Comparison of ENCODE assay signal across 24 mouse cellular contexts in the genomic region with DNA sequence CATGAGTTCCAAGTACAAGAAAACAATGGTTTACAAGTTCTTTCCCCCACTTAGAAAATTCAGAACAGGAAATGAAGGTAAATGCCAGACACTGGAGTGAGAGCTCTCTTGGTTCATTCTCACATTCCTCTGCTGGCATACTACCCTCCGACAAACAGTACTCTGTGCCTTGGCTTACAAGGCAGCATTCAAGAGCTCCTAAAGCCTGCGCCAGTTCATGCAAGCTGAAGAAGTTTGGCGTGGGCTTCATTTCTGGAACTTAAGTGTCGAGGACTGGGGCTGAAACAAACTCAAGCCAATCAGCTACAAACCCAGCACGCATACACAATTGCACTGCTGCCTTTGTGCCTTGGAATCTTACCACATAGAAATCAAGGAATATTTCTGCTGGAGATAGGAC.
DNase-seq lines count a peak whose midpoint lies in the region; ATAC-seq and TF ChIP-seq lines count a peak whose summit lies in the region.
"Had no signal": no experiment of that assay in that cellular context is flagged by ENCODE, and none has a peak within 500 bp of the region (broad histone marks: within the 10 kb centered on the region; RNA-seq: fewer than 3 reads in every experiment).

No protein-coding gene starts in this region.

- no peak for TF ChIP-seq CTCF in forebrain, postnatal 0 days (IDR thresholded peaks at IDR 0.05; ENCODE audit: low read depth)
- TF ChIP-seq CTCF in hindbrain, postnatal 0 days (IDR thresholded peaks at IDR 0.05; ENCODE audit: low read depth), result no peak
- no peak for TF ChIP-seq CTCF in gastrocnemius, adult 2 months (IDR thresholded peaks at IDR 0.05)

- no peak overlapping the region for H3K9ac ChIP-seq in forebrain, postnatal 0 days
- H3K9ac ChIP-seq in forebrain, embryonic 13.5 days, result no peak overlapping the region
- no peak overlapping the region for H3K9ac ChIP-seq in hindbrain, postnatal 0 days (replicated peaks; ENCODE audit: low read length)
- H3K9ac ChIP-seq in hindbrain, embryonic 12.5 days, result no peak overlapping the region
- H3K9ac ChIP-seq in midbrain, embryonic 15.5 days, result no peak overlapping the region
- no peak overlapping the region for H3K9ac ChIP-seq in midbrain, embryonic 11.5 days (ENCODE audit: low read length)
- H3K9ac ChIP-seq in neural tube, embryonic 15.5 days (replicated peaks), result no peak overlapping the region
- H3K9ac ChIP-seq: forebrain, embryonic 12.5 days; heart, embryonic 13.5 days; intestine, embryonic 15.5 days; liver, postnatal 0 days; stomach, embryonic 15.5 days had no signal

- DNase-seq in forebrain, postnatal 0 days, result peak; percentile 48
- DNase-seq in hindbrain, postnatal 0 days (ENCODE audit: low spot score), result no peak
- no peak for DNase-seq in midbrain, embryonic 11.5 days (ENCODE audit: low spot score, missing footprints)
- DNase-seq in gastrocnemius, adult 2 months, result no peak
- DNase-seq: adrenal gland, postnatal 36 days; gastrocnemius, postnatal 10 days; heart, adult 18-20 months; heart, postnatal 36 days; kidney, postnatal 36 days; layer of hippocampus, adult 9-11 months; liver, postnatal 0 days; right cerebral cortex, postnatal 25 days; thymus, adult 2 months had no signal

- intact Hi-C loops in gastrocnemius, adult 2 months (cut with DNase I), result no loop called here

- no peak overlapping the region for H3K4me3 ChIP-seq in forebrain, postnatal 0 days (ENCODE audit: low read depth, low read length)
- no peak overlapping the region for H3K4me3 ChIP-seq in forebrain, embryonic 13.5 days
- H3K4me3 ChIP-seq in hindbrain, postnatal 0 days (ENCODE audit: low read length), result no peak overlapping the region
- no peak overlapping the region for H3K4me3 ChIP-seq in hindbrain, embryonic 12.5 days
- H3K4me3 ChIP-seq in midbrain, embryonic 15.5 days, result no peak overlapping the region
- H3K4me3 ChIP-seq in midbrain, embryonic 11.5 days (ENCODE audit: low read depth, low read length), result no peak overlapping the region
- H3K4me3 ChIP-seq in neural tube, embryonic 15.5 days (replicated peaks), result no peak overlapping the region
- no peak overlapping the region for H3K4me3 ChIP-seq in gastrocnemius, adult 2 months
- H3K4me3 ChIP-seq: embryonic facial prominence, embryonic 10.5 days; forebrain, embryonic 12.5 days; heart, embryonic 13.5 days; intestine, embryonic 15.5 days; limb, embryonic 10.5 days; stomach, embryonic 15.5 days had no signal

- no peaks in the 10 kb centered on the region for H3K27me3 ChIP-seq in forebrain, postnatal 0 days (ENCODE audit: insufficient read depth, low read length)
- H3K27me3 ChIP-seq in forebrain, embryonic 13.5 days, result no peaks in the 10 kb centered on the region
- H3K27me3 ChIP-seq in hindbrain, postnatal 0 days (ENCODE audit: insufficient read depth, low read length), result no peaks in the 10 kb centered on the region
- no peaks in the 10 kb centered on the region for H3K27me3 ChIP-seq in hindbrain, embryonic 12.5 days
- no peaks in the 10 kb centered on the region for H3K27me3 ChIP-seq in midbrain, embryonic 15.5 days (replicated peaks)
- no peaks in the 10 kb centered on the region for H3K27me3 ChIP-seq in midbrain, embryonic 11.5 days (ENCODE audit: control insufficient read depth, insufficient read depth, low read length)
- no peaks in the 10 kb centered on the region for H3K27me3 ChIP-seq in neural tube, embryonic 15.5 days (replicated peaks)
- H3K27me3 ChIP-seq: forebrain, embryonic 12.5 days; heart, embryonic 13.5 days; intestine, embryonic 15.5 days; stomach, embryonic 15.5 days had no signal

- 71% methylated on average over 5 of the region's 5 CpGs for WGBS in forebrain, postnatal 0 days
- 87% methylated on average over 5 of the region's 5 CpGs for WGBS in forebrain, embryonic 13.5 days
- WGBS in hindbrain, postnatal 0 days, result 64% methylated on average over 5 of the region's 5 CpGs
- WGBS in hindbrain, embryonic 12.5 days, result 92% methylated on average over 5 of the region's 5 CpGs
- 84% methylated on average over 5 of the region's 5 CpGs for WGBS in midbrain, embryonic 15.5 days
- 92% methylated on average over 5 of the region's 5 CpGs for WGBS in midbrain, embryonic 11.5 days
- 83% methylated on average over 5 of the region's 5 CpGs for WGBS in neural tube, embryonic 15.5 days

- peak; percentile 28; the same call in 1 of the 2 replicates for ATAC-seq in forebrain, postnatal 0 days
- no peak for ATAC-seq in forebrain, embryonic 13.5 days
- no peak for ATAC-seq in hindbrain, postnatal 0 days
- no peak for ATAC-seq in hindbrain, embryonic 12.5 days (ENCODE audit: low FRiP score)
- no peak for ATAC-seq in midbrain, embryonic 15.5 days (replicated peaks)
- ATAC-seq in midbrain, embryonic 11.5 days (ENCODE audit: low FRiP score), result no peak
- ATAC-seq in neural tube, embryonic 15.5 days (ENCODE audit: low FRiP score), result no peak
- ATAC-seq: CD4-positive, CD25-positive, alpha-beta regulatory T cell, adult 4 months; intestine, embryonic 15.5 days; liver, postnatal 0 days had no signal

- no peaks in the 10 kb centered on the region for H3K4me1 ChIP-seq in forebrain, postnatal 0 days (ENCODE audit: insufficient read depth)
- no peaks in the 10 kb centered on the region for H3K4me1 ChIP-seq in forebrain, embryonic 13.5 days
- peaks cover 3% of the 10 kb centered on the region; the same call in 1 of the 2 replicates for H3K4me1 ChIP-seq in hindbrain, postnatal 0 days (ENCODE audit: insufficient read depth, low read length)
- no peaks in the 10 kb centered on the region for H3K4me1 ChIP-seq in hindbrain, embryonic 12.5 days
- no peaks in the 10 kb centered on the region for H3K4me1 ChIP-seq in midbrain, embryonic 15.5 days
- no peaks in the 10 kb centered on the region for H3K4me1 ChIP-seq in midbrain, embryonic 11.5 days (ENCODE audit: control insufficient read depth, insufficient read depth, low read length)
- no peaks in the 10 kb centered on the region for H3K4me1 ChIP-seq in neural tube, embryonic 15.5 days
- H3K4me1 ChIP-seq: forebrain, embryonic 12.5 days; stomach, embryonic 15.5 days had no signal

- no peaks in the 10 kb centered on the region for H3K9me3 ChIP-seq in forebrain, postnatal 0 days (ENCODE audit: low read length)
- no peaks in the 10 kb centered on the region for H3K9me3 ChIP-seq in forebrain, embryonic 13.5 days (replicated peaks)
- no peaks in the 10 kb centered on the region for H3K9me3 ChIP-seq in hindbrain, postnatal 0 days (ENCODE audit: low read length)
- H3K9me3 ChIP-seq in hindbrain, embryonic 12.5 days (replicated peaks), result no peaks in the 10 kb centered on the region
- no peaks in the 10 kb centered on the region for H3K9me3 ChIP-seq in midbrain, embryonic 15.5 days
- H3K9me3 ChIP-seq in midbrain, embryonic 11.5 days (ENCODE audit: control insufficient read depth, low read length), result no peaks in the 10 kb centered on the region
- H3K9me3 ChIP-seq in neural tube, embryonic 15.5 days (replicated peaks), result no peaks in the 10 kb centered on the region
- H3K9me3 ChIP-seq: embryonic facial prominence, embryonic 10.5 days; forebrain, embryonic 12.5 days; heart, embryonic 13.5 days; intestine, embryonic 15.5 days; limb, embryonic 10.5 days; stomach, embryonic 15.5 days had no signal

- no peak overlapping the region for H3K4me2 ChIP-seq in forebrain, postnatal 0 days (ENCODE audit: low read depth)
- H3K4me2 ChIP-seq in forebrain, embryonic 13.5 days, result no peak overlapping the region
- H3K4me2 ChIP-seq in hindbrain, postnatal 0 days (ENCODE audit: low read depth, low read length), result no peak overlapping the region
- no peak overlapping the region for H3K4me2 ChIP-seq in hindbrain, embryonic 12.5 days (replicated peaks)
- no peak overlapping the region for H3K4me2 ChIP-seq in midbrain, embryonic 15.5 days
- H3K4me2 ChIP-seq in midbrain, embryonic 11.5 days, result no peak overlapping the region
- H3K4me2 ChIP-seq in neural tube, embryonic 15.5 days, result no peak overlapping the region
- H3K4me2 ChIP-seq: forebrain, embryonic 12.5 days; heart, embryonic 13.5 days; intestine, embryonic 15.5 days; stomach, embryonic 15.5 days had no signal

- H3K36me3 ChIP-seq in forebrain, postnatal 0 days (ENCODE audit: insufficient read depth), result peaks cover 58% of the 10 kb centered on the region
- H3K36me3 ChIP-seq in forebrain, embryonic 13.5 days (ENCODE audit: poor library complexity, severe bottlenecking), result peaks cover 73% of the 10 kb centered on the region
- peaks cover 25% of the 10 kb centered on the region for H3K36me3 ChIP-seq in hindbrain, postnatal 0 days (ENCODE audit: insufficient read depth, low read length)
- peaks cover 56% of the 10 kb centered on the region for H3K36me3 ChIP-seq in hindbrain, embryonic 12.5 days
- H3K36me3 ChIP-seq in midbrain, embryonic 15.5 days (replicated peaks), result peaks cover 29% of the 10 kb centered on the region
- H3K36me3 ChIP-seq in midbrain, embryonic 11.5 days (ENCODE audit: control insufficient read depth, insufficient read depth, low read length), result peaks cover 29% of the 10 kb centered on the region
- peaks cover 66% of the 10 kb centered on the region for H3K36me3 ChIP-seq in neural tube, embryonic 15.5 days

- no peak overlapping the region for H3K27ac ChIP-seq in forebrain, postnatal 0 days (ENCODE audit: low read depth, low read length)
- H3K27ac ChIP-seq in forebrain, embryonic 13.5 days, result no peak overlapping the region
- H3K27ac ChIP-seq in hindbrain, postnatal 0 days, result peak overlapping the region; percentile 56; the same call in 1 of the 2 replicates
- no peak overlapping the region for H3K27ac ChIP-seq in hindbrain, embryonic 12.5 days
- H3K27ac ChIP-seq in midbrain, embryonic 15.5 days, result peak overlapping the region; percentile 41; the same call in 1 of the 2 replicates
- no peak overlapping the region for H3K27ac ChIP-seq in midbrain, embryonic 11.5 days (ENCODE audit: low read depth, low read length)
- peak overlapping the region; percentile 33; the same call in 1 of the 2 replicates for H3K27ac ChIP-seq in neural tube, embryonic 15.5 days (replicated peaks)
- H3K27ac ChIP-seq in gastrocnemius, adult 2 months, result no peak overlapping the region
- H3K27ac ChIP-seq: embryonic facial prominence, embryonic 10.5 days; forebrain, embryonic 12.5 days; intestine, embryonic 15.5 days; limb, embryonic 10.5 days; stomach, embryonic 15.5 days had no signal

Comparison
In these comparisons a context has a peak if more than half of its experiments do, and no peak if none do; other contexts are left out.
1. H3K27ac ChIP-seq: peak in hindbrain, postnatal 0 days (single experiment), midbrain, embryonic 15.5 days (single experiment) and neural tube, embryonic 15.5 days (single experiment); none in forebrain, postnatal 0 days (single experiment), forebrain, embryonic 13.5 days (single experiment), hindbrain, embryonic 12.5 days (single experiment), midbrain, embryonic 11.5 days (single experiment) and gastrocnemius, adult 2 months (single experiment).